Mouse (Mus musculus): ENCODE measurements around the gene H2-D1.

GRCm38 (mm10) chr17:35304478-35304877 is 41.9 kb downstream of the H2-D1 start:
- TF ChIP-seq CTCF (conservative IDR thresholded peaks at IDR 0.05; ENCODE audit: insufficient read depth, insufficient read length, low read depth, low read length) (no peak), POLR2A (IDR thresholded peaks at IDR 0.05; ENCODE audit: low read depth, low read length) (no peak)
